Mouse (Mus musculus) kidney, adult 8-10 months (tissue): ENCODE results near the gene Terb1.

Experiments used
- DNase-seq, 2 experiments: peaks; one replicate each; pipeline ENCODE4 v3.0.0; 2022

Gene Terb1

DNA sequence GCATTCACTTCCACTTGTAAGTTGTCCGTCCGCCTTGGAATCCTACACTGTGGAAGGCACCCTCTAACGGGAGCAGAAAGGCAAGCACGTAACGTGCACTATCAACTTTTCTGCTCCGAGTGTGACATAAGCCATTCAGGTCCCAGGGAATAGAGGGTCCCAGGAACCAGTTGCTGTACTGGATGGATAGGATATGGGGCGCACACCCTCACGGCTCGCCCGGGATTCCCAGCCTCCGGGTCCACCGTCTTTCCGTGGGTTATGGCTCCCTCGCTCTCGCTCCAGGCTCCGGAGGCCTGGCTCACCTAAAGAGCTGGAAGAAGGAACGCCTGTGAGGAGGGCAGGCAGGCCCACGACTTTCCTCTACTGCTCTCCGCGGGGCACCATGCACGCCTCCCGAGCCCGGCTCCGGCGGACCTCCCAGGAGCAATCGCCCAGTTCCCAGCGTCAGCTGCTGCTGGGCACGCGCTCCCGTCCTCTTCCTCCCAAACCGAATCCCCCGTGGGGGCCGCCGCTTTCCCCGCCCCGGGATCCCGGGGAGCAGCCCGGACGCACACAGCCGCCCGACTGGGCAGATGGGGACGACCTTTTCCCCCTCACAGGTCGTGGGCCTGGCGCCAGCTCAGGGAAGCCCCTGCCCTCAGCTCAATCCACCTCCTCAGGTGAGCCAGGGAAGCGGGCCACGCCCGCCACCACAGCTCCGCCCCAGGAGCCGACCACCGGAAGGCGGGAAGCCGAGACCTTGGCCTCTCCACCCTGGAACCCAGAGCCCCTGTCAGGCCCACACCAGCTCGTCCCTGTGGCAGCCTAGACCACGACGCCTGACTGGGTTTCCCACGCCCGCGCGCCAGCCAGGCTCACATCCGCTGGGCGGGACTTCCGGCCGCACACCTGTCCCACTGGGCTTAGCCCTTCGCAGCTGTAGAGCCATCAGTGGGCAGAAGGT lies at the start of gene Terb1:
Gene Terb1 (minus strand): TSS at position 850 of the 946 bp plus-strand sequence.
- DNase-seq: peak; percentile 33 to 37

DNA sequence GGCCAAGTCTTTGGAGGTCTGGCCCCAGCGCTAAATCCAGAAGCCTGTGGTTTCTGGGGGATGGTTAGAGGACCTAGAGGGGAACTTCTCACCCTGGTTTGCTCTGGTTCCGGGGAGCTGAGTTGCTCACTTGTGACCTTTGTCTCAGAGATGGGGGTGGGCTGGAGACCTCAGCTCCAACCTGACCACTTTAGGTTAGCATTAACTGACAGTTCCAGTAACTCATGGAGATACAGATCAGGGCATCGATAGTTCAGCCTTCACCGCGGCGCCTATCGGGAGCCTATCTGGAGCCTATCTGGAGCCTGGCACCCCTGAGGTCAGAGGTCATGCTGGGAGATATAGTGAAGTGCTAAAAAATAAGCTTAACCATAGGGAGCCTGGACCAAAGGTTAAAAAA lies 47.5 kb upstream of the Terb1 start:
- no peak for DNase-seq

DNA sequence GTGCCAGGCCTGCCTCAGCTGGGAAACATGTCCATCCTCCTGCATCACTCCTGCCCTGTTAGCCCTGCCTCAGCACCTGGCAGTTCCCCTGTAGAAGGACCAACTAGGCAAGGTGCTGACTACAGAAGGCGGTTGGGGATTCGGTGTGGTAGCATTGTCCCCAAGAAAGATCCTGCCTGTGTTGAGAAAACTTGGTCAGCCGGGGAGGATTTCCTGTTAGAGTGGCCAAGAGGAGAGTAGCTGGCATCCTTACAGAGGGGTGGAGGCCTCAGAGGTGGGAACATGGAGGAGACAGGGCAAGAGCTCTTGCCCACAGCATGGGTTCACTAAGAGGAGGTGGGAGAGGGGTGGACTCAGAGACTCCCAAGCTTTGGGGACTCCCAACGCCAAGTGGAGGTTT lies 45.5 kb upstream of the Terb1 start:
- DNase-seq: no peak

DNA sequence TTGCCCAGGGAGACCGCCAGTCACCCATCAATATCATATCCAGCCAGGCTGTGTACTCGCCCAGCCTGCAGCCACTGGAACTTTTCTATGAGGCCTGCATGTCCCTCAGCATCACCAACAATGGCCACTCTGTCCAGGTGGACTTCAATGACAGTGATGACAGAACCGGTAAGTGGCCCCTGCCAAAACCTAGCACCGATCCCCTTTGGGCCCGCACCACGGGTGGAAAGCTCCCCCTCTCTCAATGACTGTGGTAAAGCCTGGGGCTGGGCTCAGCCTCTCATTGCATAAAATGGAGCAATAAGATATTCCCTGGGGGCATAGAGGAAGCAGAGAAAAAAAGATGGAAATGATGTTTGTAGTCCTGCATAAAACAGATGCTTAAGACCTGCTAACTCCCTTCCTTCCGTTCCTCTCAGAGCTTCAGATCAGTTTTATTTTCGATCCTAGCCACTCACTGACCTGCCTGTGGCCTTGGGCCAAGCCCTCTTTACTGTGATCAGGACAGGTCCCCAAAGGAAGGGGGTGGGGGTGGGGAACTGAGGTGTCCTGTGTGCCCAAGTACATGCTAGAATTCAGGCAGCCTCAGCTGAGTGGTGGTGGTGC lies 33.8 kb upstream of the Terb1 start:
- DNase-seq: no peak

DNA sequence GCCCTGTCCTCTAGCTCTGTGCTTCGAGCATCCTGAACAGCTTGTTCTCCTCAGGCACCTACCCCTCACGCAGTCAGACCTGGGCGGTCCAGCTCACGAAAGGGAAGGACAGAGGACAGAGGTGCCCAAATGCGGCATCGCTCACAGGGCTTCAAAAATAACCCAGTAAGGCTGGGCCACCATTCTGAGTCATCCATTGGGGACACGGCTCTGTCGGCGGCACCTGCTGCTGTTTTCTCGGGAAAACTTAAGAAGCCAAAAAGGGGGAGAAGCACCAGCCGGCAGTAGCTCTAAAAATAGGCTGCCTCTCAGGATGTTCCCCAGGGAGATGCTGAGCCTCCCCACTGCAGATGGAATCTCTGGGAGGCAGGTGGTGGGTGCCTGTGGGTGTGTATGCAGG lies 32.5 kb upstream of the Terb1 start:
- DNase-seq: no peak

DNA sequence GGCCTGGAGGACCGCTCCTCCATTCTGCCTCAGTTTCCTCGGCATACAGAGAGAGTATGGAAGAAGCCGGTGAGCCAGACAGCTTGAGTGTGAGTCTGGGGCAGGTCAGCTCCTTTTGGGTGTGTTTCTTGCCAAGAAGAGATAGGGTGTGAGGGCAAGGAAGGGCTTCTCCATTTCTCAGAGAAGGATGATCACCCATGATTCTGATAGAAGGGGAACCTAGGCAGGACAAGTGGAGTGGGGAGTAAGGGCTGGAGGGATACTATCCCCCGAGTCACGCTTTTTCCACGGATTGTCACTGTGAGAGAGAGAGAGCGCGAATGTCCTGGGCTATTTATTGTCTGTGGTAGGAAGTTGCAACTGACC lies 31.8 kb upstream of the Terb1 start:
- no peak for DNase-seq

DNA sequence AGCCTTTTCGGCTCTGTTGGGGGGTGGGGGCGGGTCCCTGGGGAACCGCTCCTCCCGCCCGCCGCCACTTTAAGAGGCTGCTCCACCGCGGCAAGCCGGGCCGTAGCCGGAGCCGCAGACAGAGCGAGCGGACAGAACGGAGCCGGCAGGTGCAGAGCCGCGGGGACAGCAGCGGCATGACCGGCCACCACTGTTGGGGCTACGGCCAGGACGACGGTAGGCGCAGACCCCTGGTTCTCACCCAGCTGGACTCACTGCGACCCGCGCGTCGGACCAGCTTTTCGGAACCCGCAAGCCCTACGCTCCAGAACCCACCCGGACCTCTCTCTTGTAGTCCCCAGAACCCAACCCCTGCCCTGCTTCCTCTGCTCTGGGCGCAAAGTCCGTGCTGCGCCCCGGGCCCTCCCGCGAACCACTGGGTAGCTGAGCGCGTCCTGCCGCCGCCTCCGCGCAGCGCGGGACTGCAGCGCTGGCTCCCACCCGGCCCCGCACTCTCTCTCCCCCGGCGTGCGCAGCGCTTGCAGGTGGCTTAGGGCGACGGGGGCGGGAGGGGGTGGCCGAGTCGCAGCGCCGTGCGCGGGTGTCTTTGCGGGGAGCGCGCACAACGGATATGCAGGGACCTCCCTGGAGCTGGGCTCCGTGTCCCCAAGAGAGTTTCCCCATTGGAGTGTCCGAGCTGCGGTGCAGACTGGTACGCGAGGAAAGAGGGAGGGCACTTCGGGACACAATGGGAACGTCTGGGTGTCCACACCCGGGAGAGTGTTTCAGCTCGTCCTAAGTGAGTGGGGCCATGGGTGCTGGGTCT lies 31.2 kb upstream of the Terb1 start:
- no peak for DNase-seq

DNA sequence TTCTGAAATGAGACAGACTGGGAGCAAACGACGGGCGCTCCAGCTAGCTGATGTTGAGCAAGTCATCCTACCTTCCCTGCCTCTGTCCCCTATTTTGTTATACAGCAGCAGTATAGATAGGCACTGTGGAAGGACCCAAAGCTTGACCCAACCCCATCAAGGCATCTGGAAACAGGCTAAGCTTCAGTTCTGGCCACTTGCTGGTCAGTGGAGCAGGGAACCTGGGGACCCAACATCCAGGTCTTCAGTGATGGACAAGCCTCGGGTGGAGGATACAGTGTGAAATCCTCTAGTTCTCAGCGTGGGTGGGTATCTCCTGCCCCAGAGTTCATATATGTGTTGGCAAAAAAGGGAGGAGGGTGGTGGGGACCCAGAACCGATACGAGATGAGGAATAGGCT lies 30.5 kb upstream of the Terb1 start:
- no peak for DNase-seq

DNA sequence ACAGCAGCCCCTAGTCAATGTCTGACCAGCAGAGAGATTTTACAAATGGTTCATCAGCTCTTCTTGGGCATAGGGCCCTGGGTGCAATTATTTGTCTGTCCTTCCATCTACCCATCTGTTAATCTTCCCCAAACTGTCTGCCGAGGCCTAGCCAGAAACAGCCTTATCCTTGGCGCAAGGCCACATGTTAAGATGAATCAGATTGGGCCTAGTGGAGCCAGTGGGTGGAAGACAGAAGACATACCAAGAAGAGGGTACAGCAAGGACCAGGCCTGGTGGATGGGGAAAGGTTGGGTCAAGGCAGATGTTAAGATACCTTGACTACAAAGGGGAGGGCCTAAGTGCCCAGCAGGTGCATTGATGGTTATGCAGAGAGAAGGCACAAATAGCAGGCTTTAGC lies 29.9 kb upstream of the Terb1 start:
- no peak for DNase-seq

DNA sequence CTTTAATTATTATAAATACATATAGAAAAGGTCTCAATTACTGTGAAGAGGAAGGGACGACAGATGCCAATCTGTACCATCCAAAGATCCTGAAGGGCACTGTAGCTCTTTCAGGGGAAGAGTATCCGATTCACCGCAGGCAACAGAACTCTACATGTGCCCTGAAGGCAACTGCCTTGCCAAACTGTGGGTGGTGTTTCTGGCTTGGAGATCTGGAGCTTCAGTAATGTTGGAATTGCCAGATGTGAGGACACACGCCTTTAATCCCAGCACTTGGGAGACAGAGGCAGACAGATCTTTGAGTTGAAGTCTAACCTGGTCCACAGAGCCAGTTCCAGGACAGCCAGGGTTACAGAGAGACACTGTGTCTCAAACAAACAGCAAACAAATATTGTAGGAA lies 29.2 kb upstream of the Terb1 start:
- DNase-seq: no peak

DNA sequence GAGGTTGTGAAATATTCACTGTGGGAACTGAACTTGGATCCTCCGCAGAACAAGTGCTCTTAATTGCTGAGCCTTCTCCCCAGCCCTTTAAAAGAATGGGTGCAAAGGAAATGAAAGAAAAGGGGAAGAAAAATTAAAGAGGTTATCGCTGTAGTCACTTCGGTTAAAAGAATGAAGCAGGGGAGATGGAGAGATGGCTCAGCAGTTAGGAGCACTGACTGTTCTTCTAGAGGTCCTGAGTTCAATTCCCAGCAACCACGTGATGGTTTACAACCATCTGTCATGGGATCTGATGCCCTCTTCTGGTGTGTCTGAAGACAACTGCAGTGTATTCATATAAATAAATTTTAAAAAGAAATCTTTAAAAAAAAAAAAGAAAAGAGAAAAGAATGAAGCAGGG lies 26.3 kb upstream of the Terb1 start:
- DNase-seq: no peak

DNA sequence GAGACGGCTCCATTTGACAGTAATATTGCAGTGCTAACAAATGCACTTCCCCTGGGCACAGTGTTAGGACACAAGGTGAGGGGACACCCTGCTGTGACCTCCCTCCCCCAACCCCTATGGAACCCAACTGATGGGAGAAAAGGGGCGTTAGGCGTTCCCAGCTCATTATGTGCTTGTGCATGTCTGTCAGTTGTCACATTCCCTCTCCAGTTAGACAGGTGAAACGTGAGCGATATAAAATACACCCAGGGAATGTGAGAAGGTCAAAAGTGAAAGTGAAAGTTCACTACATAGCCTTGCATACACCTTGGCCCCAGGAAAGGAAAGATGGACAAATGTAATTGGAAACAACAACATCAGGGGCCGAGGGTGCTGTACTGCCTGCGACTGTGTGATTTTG lies 25.7 kb upstream of the Terb1 start:
- DNase-seq: no peak

DNA sequence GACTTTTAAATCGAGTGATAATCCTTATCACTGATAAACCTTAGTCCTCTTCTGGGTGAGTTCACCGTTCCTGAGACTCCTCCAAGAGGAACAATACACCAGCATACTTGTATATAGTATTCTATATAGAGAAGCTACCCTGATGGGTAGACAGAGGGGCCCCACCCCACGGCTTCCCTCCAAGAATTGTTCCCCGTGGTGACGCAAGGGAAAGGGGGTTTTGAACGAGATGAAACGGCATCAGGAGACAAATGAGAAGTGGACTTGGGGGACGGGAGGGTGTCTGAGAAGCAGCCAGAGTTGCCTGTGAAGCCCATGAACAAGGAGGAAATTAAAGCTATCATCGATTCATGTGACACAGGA lies 25.1 kb upstream of the Terb1 start:
- DNase-seq: no peak

DNA sequence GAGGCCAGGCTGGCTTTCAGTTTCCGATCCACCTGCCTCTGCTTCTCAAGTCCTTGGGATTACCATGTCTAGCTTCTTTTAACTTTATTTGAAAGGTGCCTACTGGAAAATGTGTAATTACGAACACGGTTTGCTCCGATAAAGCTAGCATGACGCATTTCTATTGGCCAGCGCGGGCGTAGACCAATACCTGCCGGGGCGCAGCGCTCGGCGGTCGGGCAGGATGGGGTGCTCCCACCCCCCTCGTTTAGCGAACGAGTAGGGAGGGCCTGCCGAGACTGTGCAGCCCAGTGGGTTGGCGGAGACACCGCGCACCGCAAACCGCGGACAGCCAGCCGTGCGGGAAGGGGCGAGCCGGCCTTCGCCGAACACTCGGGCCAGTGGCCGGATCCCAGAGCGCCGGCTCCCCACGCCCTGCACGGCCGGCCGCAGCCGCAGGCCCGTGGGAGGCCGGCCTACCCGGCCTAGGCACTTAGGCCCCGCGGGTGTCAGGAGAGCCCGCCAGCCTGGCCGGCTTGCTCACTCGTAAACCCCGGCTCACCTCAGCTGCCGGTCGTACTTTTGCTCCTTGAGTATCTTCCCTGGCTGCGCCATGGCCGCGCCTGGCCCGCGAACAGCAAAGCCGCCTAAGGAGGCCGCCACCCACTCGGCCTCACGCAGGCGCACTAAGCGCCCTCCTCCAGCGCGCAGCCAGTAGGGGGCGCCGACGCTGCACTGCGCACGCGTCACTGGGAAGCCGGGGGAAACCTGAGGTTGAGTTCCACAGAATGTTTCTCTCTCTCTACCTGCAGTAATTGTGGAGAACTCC lies 24.5 kb upstream of the Terb1 start, which contains the start of the genes Nae1 and Car7:
Gene Nae1 (minus strand): TSS at position 667 of the 808 bp plus-strand sequence.
Gene Car7 (plus strand): TSS at position 719 of the 808 bp plus-strand sequence.
- peak; percentile 91 to 95 for DNase-seq

DNA sequence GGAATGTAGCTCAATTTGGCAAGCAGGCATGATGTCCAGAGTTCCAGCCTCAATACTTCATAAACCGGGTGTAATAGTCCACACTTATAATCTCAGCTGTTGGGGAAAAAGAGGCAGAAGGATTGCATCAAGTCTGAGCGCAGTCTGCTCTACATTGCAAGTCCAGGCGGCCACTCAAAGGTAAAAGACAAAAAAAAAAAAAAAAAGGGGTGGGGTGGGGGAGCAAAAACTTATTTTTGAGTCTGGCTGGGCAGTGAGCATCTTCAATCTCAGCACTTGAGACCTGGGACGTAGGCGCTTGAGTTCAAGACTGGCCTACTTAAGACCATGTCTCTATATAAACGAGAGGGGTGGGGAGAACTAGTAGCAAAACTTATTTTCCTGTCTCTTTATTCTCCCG lies 23.8 kb upstream of the Terb1 start:
- DNase-seq: no peak

DNA sequence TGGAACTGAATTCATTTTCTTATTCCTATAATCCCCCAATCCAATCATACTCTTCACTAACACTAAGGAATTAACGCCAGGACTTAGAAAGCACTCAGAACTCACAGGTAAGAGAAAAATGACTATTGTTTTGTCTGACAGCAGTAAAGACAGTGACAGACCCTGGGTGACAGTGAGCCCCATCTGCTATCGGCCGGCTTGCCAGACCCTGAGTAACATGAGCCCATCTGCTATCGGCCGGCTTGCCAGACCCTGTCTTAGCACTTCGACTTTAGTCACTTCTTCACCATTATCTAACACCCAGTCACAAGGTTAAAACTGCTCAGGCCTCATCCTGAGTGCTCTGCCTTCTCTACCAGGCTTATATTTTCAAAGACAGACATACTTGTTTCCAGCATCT lies 20.0 kb upstream of the Terb1 start:
- DNase-seq: no peak

DNA sequence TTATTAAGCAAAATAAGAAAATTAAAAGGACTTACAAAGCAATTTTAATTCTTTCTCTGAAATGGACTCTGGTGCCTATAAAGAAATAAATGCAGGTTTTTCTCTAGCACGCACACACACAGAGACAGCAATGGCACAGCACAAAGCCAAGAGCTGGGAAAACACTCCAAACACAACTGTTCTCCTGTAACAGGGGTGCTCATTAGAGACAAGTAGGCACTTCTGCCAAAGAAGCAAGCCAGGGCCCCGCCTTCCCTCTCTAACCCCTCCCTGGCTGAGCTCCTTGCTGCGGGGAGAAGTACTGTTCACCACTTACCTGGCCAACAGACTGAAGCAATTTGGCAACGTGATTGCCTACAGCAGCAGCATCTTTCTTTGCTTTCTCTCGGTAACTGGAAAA lies 8.2 kb upstream of the Terb1 start:
- no peak for DNase-seq

DNA sequence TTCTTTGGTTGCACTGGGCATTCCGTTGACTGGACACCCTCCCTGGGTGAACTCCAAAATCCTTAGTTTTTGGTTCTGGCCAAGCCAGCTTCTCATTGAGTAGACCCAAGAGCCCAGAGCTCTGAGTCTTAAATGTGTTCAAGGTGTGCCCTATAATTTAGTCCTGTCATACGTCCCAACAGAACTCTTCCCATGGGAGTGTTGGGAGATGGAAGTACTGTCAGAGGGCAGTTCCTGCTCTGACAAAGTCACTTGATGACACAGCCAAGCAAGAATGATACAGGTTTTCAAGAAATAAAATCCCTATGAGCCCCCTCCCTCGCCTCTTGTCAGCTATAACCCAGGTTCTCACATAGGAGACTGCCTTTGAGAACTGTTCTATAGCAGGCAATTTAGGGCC lies 424 bp upstream of the Terb1 start:
- no peak for DNase-seq

DNA sequence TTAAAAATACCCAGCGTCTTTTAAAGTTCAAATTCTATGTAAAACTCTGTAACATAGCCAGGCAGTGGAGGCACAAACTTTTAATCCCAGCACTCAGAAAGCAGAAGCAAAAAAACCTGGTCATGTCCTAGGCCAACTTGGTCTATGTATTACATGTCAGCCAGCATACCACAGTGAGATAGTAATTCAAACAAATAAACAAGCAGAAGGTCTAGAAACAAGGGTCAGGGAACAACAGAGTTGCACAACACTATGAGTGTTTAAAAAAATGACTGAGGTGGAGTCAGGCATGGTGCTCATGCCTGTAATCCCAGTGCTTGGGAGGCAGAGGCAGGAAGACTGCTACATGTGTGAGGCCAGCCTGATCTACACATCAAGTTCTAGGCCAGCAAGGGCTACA lies 30.6 kb downstream of the Terb1 start:
- DNase-seq: no peak

DNA sequence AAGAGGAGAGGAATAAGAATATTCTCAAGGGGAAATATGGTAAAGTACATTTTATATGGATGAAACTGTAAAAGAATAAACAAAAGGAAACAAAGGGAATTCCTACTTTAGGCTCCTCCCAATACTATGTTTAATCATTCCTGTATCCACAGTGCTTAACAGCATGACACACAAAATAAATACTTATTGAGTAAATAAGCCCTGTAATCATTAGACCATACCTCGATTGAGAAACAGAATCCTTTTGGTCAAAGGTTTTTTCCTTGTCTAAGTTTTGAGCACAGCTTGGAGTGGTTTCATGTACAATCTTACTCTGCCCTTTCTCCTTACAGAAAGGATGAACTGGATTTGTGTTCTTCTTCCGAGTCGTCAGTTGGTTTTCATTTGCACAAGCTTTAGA lies 37.2 kb downstream of the Terb1 start:
- DNase-seq: no peak

DNA sequence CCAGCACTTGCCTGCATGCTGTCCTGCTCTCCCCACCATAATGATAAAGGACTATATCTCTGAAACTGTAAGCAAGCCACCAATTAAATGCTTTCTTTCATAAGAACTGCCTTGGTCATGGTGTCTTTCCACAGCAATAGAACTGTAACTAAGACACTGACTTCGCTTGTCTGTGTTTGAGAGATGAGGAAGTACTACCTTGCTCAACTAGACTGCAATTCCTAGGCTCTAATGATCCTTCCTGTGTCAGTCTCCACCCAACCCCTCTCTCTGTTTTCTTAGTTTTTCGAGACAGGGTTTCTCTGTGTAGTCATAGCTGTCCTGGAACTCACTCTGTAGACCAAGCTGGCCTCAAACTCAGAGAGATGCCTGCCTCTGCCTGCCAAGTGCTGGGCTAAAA lies 42.2 kb downstream of the Terb1 start:
- no peak for DNase-seq

DNA sequence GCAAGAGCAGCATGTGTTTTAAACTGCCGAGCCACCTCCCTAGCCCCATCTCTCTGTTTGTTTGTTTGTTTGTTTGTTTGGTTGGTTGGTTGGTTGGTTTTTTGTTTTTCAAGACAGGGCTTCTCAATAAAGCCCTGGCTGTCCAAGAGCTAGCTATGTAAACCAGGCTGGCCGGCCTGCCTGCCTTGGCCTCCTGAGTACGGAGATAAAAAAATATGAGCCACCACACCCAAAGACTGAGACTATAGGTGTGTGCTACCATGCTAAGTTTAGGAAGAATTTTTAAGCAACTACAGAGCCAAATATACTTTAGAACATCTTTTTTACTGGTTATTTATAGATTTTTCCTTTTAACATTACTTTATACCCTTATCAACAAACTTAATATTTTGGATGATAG lies 57.5 kb downstream of the Terb1 start:
- no peak for DNase-seq

DNA sequence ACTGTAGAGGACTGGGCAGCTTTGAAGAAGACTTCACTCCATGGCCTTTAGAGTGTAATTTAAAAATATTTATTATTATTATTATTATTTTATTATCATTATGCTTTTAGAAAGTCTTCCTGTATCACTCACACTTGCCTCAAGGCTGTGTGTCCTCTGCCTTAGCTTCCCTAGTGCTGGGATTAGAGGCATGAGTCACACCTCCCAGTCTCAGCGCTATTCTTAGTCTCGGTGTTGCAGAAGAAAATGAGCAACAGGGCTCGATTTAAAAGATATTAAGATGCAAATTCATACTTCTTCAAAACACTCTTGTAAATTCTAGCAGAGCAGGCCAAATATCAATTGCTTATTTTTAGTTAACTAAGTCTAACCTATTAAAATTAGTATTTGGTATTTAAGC lies 60.9 kb downstream of the Terb1 start:
- DNase-seq: no peak
